Mouse (Mus musculus) right cerebral cortex, adult 18-20 months (tissue): ENCODE results near the gene Utrn.

Experiments used
- DNase-seq: peaks from one replicate; pipeline ENCODE4 v3.0.0; 2022; ENCODE audit warnings: mixed read lengths

Utrn gene

DNA sequence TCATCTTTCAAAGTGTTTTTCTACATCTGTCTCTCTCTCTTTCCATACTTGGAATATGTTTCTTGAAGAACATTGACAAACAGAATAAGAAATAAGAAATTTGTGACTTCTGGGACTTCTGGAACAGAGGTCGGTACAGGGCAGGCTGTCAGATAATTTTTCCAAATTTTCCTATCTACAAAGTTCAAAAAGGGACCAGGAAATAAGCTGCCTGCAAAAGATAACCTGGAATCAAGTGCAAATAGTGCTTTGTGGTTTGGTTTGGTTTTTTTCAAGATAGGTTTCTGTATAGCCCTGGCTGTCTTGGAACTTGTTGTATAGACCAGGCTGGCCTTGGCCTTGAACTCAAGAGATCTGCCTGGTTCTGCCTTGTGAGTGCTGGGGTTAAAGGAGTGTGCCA is 490.0 kb downstream of the Utrn start:
- DNase-seq: no peak

DNA sequence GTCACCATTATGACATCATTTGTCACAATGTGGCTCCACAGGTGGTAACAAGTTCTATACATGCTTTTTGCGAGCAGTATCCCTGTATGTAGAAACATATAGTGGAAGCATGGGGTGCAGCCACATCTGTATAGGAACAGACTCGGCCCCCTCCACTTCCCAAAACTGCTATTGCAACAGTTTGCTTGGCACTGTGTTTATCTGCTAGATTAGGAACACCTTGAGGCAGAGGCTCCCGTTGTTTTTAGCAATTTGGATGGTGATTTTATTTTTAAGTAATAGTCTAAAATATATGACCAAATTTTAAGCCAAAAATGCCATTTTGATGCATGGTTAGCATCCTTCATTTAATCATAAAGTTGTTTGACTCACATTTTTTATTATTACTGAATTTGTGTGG is 491.4 kb downstream of the Utrn start:
- DNase-seq: no peak

- DNase-seq: no peak
These were observed 493.1 kb downstream of the Utrn start for GRCm38 (mm10) chr10:12376015-12376414.

- DNase-seq: no peak
These were observed 494.4 kb downstream of the Utrn start for GRCm38 (mm10) chr10:12374741-12375140.

GRCm38 (mm10) chr10:12354556-12354955 is 514.6 kb downstream of the Utrn start:
- no peak for DNase-seq

GRCm38 (mm10) chr10:12354106-12354505 is 515.1 kb downstream of the Utrn start:
- no peak for DNase-seq

DNA sequence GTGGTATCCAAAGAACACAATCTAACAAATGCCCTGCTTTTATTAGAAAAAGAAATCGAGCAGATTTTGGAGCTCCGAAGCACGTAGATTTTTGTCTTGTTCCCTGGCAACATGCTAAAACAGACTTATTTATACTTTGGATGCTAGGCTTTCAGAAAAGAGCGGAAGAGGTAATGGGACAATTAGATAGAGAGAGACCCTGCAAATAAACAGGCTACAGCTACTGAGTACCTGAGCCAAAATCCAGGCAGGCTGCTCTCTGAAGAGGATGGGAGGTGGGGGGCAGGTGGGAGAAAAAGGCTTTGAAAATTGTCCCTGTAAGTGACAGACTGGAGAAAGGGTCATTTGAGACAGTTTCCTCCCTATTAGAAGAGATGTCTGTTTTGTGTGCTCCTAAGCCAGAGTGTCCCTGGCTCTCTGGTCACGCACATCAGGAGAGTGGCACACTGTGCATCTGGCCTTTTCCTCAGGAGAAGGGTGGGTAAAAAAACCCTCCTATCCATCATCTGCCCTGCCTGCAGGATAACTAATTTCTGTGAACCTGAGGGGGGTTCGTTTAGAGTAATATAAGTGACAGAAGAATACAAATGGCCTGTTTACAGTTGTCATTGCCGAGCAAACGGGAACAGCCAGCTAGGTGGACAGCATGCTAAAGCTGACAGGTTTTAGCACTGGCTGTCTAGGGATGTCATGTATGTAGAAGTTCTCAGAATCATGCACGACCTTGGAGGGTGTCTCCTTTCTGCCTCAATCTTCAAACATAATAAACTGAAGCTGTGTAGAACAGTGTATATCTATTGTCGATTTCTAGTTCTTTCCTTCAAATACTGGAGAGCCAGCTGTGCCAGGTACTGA is 529.2 kb downstream of the Utrn start:
- DNase-seq: no peak

GRCm38 (mm10) chr10:12339005-12339703 is 530.0 kb downstream of the Utrn start:
- DNase-seq: no peak
